Mouse (Mus musculus): Measurements from ENCODE around the gene Plin3.

Gene Plin3

GRCm38 (mm10) chr17:56302363-56302996 lies 9.8 kb upstream of the Plin3 start:
- DNase-seq (ENCODE audit: low spot score in 2 of 2), result no peak

GRCm38 (mm10) chr17:56300186-56300585 lies 7.5 kb upstream of the Plin3 start, which contains the start of gene Arrdc5:
Gene Arrdc5 (minus strand): TSS chr17:56300286.
- no peak for DNase-seq (ENCODE audit: low spot score in 2 of 2)

GRCm38 (mm10) chr17:56298238-56298637 lies 5.6 kb upstream of the Plin3 start:
- DNase-seq (ENCODE audit: low spot score in 2 of 2), result no peak

- no peak for DNase-seq (ENCODE audit: low spot score in 2 of 2)
Observed at GRCm38 (mm10) chr17:56296201-56296600, 3.5 kb upstream of the Plin3 start.

DNA sequence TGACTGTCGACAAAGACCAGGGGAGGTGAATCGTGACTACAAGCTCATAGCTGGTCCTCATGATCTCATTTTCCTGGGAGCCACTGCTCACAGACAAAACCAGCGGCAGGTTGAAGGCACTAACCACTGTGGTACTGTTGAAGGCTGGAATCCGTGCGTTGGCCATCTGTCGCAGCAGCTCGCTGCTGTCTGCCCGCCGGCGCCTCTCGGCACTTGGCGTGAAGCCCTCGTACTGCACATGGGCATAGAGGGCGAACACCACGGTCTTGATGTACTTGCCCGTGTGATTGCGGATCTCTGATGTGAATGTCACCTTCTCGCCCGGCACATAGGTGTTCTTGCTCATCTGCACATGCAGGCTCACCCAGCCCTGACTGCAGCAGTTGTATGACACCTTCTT lies 1.6 kb upstream of the Plin3 start:
- DNase-seq (ENCODE audit: low spot score in 2 of 2), result no peak

GRCm38 (mm10) chr17:56293291-56293690 lies 618 bp upstream of the Plin3 start:
- DNase-seq (ENCODE audit: low spot score in 2 of 2), result no peak

DNA sequence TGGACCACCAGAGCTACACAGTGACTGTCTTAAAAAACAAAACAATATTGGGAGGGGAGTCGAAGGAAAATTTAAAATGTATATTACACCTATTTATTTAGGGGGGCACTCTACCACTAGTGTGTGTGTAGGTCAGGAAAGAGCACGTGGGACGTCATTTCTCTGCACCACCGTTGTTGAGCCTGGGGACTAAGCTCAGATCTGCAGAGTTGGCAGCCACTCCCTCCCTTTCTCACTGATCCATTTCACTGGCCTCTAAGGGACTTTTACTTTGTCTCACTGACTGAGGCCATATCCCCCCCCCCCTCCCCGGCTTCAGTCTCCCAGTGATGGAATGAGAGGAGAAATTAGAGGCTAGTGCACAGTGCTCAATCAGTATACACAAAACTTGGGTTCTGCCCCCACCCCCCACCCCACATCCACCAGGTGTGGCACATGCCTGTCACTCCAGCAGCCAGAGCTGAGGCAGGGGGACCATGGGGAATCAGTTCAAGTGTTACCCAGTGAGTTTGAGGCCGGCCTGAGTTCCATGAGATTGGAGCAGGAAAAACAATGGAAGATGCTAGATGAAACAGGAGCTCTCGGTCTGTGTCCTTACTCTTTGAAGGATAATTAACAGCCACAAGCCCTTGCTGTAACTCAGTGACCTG lies 722 bp downstream of the Plin3 start:
- DNase-seq (ENCODE audit: low spot score in 2 of 2), result no peak

DNA sequence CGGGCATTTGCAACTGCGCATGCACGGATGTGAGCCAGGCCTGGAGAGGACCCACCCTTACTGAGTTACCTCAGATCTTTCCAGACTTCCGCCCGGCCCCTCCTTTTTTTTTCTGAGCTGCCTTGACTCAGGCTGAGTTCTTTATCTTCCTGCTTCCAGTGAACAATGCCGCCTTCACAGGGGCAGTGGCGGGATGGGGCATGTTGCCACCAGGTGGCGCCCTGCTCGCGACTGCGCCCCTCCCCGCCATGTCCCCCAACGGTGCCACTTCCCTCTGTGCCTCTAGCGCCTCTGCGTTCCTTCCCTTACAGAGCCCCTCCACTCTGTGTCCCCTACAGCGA lies 1.5 kb downstream of the Plin3 start:
- DNase-seq (ENCODE audit: low spot score in 2 of 2), result peak; percentile 61 to 72

DNA sequence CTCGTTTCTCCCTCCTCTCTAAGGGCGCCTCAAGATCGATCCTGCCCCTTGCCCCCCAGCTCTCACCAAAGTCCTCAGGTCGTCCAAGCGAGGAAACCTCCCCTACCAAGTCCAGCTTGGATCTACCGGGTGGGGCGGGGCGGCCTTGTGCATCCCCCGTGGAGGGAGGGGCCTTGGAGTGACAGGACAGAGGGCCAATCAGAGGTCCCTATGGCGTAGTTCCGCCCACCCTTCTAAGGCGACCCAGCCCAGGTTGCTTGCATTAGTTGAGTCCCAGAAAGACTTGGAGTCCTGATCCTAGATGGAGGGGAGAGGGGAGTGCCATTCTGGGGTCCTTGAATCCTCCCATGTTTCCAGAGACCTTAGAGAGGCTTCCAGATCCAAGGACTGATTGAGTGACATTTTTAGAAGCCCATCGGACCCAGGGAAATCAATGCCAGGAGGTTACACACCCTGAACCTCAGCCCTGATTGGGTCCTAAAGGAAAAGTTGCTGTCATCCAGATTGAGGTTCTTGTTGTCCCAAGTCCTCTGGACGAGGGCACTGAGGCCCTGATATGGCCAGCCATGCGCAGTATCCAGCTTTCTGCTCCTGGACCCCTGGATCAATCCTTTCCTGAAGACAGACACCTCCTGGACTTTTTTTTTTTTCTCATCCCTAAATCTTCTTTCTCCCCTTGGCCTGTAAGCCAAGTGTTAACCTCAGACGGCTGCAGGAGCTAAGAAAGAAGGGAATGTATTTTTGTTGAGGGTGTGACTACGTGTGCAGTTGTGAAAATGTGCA lies 2.1 kb downstream of the Plin3 start:
- DNase-seq (ENCODE audit: low spot score in 2 of 2), result peak in 1 of 2 experiments; percentile 62

- no peak for DNase-seq (ENCODE audit: low spot score in 2 of 2)
Observed at GRCm38 (mm10) chr17:56289371-56290331, 3.0 kb downstream of the Plin3 start.

GRCm38 (mm10) chr17:56288866-56289265 lies 3.8 kb downstream of the Plin3 start:
- no peak for DNase-seq (ENCODE audit: low spot score in 2 of 2)

GRCm38 (mm10) chr17:56287830-56288229 lies 4.8 kb downstream of the Plin3 start:
- no peak for DNase-seq (ENCODE audit: low spot score in 2 of 2)

GRCm38 (mm10) chr17:56285995-56286394 lies 6.7 kb downstream of the Plin3 start:
- DNase-seq (ENCODE audit: low spot score in 2 of 2), result no peak

GRCm38 (mm10) chr17:56283316-56283715 lies 9.4 kb downstream of the Plin3 start:
- DNase-seq (ENCODE audit: low spot score in 2 of 2), result no peak

- no peak for DNase-seq (ENCODE audit: low spot score in 2 of 2)
Observed at GRCm38 (mm10) chr17:56282802-56283201, 9.9 kb downstream of the Plin3 start.

DNA sequence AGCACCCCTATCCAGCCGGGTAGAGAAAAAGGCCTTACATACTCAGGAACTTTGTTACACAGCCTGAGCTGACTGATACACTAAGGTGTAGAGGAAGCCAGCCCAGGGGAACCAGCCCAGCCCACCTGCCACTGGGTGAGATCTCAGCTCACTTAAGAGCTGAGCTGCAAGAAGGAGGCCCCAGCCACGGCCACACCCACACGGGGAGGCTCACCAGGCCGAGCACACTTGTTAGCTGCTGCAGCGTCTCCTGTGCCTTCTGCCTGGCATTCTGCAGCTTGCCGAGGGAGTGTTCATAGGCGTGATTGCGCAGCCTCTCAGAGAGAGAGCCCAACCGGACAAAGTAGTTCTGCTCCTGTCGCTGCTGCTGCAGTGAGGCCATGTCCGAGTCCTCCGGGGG lies 11.5 kb downstream of the Plin3 start:
- no peak for DNase-seq (ENCODE audit: low spot score in 2 of 2)

DNA sequence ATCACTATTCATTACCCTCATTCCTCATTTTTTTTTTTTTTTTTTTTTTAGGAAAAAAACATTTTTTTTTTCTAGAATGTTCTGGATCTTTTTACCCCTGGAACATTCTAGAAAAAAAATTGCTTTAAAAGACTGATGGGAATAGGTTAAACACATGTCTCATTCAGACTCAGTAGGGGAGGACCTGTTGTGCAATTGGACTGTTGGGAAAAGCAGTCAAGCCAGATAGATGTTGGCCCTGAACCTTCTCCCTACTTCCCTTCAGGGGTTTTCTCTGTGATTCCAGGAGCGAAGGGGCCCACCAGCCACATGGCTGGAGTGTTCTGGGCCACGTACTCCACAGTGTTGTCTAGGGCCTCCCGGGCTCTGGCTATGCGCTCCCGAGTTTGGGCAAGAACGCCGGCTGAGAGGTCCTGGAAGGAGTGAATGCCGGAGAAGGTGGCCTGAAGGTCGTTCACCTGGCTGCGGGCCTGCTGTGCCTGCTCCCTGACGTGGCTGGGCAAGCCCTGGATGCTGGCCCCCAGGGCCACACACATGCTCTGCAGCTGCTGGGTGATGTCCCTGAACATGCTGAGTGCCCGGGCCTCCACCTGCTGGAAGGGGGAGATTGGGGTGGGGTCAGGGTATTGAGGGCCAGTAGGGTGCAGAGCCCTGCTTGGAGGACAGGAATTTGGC lies 13.1 kb downstream of the Plin3 start:
- no peak for DNase-seq (ENCODE audit: low spot score in 2 of 2)

GRCm38 (mm10) chr17:56278340-56278739 lies 14.3 kb downstream of the Plin3 start:
- no peak for DNase-seq (ENCODE audit: low spot score in 2 of 2)

DNA sequence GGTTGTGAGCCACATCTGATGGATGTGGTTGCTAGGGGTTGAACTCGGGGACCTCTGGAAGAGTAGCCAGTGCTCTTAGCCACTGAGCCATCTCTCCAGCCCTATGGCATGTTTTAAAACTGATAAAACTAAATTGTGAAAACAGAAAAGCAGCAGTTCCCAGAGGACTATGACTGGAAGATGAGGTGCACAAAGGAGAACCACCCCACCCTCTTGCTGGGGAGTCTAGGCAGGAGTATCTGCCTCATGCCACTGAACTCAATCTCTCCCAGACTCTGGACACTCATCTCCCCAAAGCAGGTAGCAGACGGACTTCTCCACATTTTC lies 15.1 kb downstream of the Plin3 start:
- DNase-seq (ENCODE audit: low spot score in 2 of 2), result no peak

DNA sequence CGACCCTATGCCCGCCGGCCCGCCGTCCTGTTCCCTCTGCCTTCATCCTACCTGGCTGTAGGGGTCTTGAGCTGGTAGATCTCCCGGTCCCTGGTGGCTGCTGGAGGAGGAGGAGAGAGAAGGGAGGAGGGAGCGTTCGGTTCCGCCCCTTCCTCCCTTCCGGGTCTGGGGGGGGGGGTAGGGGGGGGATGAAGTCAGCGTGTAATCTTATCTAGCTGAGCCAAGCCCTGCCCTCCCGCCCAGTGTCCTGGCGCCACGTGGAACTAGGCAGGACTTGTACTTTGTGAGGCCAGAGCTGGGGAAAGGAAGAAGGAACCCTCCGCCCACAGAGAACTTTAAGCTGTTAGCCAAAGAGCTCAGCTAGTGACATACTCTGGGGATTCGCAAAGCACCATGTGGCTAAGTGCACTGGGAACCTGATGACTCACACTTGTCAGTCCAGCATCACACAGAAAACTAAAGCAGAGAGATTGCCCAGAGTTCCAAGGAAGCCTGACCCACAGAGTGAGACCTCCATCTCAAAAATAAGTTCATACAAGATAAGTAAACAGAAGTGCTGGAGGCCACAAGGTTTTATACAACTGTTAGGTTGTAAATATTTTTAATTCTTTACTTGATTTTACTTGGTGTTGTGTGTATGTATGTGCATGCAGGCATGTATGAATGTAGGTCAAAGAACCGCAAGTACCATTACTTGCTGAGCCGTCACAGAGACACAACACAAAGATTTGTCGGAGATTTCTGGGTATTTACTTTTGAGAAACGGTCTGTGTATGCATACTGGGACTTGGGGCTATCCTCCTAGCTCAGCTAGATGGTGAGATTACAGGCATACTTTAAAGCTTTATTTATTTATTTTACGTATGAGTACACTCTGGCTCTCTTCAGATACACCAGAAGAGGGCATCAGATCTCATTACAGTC lies 15.8 kb downstream of the Plin3 start, which contains the start of gene Ticam1:
TSS of gene Ticam1 (minus strand) at position 144 of the 924 bp plus-strand sequence.
- peak; percentile 64 to 72 for DNase-seq (ENCODE audit: low spot score in 2 of 2)
